Mouse (Mus musculus): ENCODE results near the gene Bin2. TPM values are rescaled to one million over a fixed set of nuclear protein-coding genes. Genes with fewer than 3 reads are reported as not detected.

Gene Bin2
- total and polyA plus RNA-seq, 3 experiments = 51.4 to 89.9 (median 64.8) TPM

DNA sequence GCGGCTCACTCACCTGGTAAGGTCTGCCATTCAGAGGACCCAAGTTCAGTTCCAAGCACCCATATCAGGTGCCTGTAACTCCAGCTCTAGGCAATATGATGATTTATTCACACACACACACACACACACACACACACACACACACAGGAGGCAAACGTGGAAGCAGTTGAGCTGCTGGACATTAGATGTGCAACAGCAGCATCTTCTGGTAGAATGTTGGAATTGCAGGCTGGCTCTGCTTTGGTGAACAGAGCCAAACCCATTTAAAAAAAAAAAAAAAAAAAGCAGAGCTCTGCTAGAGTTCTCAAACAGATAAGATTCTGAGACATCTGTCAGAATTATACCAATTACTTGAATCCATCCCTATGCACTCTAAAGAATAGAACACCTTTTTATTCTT, 13.7 kb upstream of the Bin2 start (continued):
- TF ChIP-seq IRF4 (IDR thresholded peaks at IDR 0.05; ENCODE audit: low read depth, low read length) = 0 out of 2 replicates have a peak, but pooled peaks have one; percentile 44
- no peak for TF ChIP-seq RCOR1 (conservative IDR thresholded peaks at IDR 0.05; ENCODE audit: low read depth, low read length)
- peak; percentile 98 for TF ChIP-seq RAD21 (IDR thresholded peaks at IDR 0.05; ENCODE audit: low read depth, low read length)
- TF ChIP-seq ZNF384 (IDR thresholded peaks at IDR 0.05; ENCODE audit: low read depth, low read length) = peak; percentile 99
- TF ChIP-seq MAX (IDR thresholded peaks at IDR 0.05; ENCODE audit: low read length) = no peak
- TF ChIP-seq GABPA (IDR thresholded peaks at IDR 0.05; ENCODE audit: insufficient replicate concordance, low read depth, low read length) = no peak
- no peak for TF ChIP-seq TCF12 (IDR thresholded peaks at IDR 0.05; ENCODE audit: low read depth, low read length)
- TF ChIP-seq ZKSCAN1 (IDR thresholded peaks at IDR 0.05; ENCODE audit: borderline replicate concordance, low read depth, low read length) = no peak
- no peak for TF ChIP-seq EP300 (IDR thresholded peaks at IDR 0.05; ENCODE audit: low read length)
- TF ChIP-seq CTCF (conservative IDR thresholded peaks at IDR 0.05 in 1 of 2, IDR thresholded peaks at IDR 0.05 in 1 of 2; ENCODE audit: low read depth in 2 of 2, low read length in 2 of 2) = peak; percentile 98 to 99
- TF ChIP-seq MYC (IDR thresholded peaks at IDR 0.05; ENCODE audit: low read depth, low read length) = peak; percentile 71; the same call in 1 of the 2 replicates
- no peak for TF ChIP-seq E2F4 (IDR thresholded peaks at IDR 0.05; ENCODE audit: insufficient replicate concordance, low read depth, low read length)
- peak; percentile 27; the same call in 1 of the 2 replicates for TF ChIP-seq BHLHE40 (IDR thresholded peaks at IDR 0.05; ENCODE audit: low read depth, low read length)
- TF ChIP-seq USF1 (IDR thresholded peaks at IDR 0.05; ENCODE audit: low read depth, low read length) = no peak
- no peak for TF ChIP-seq HCFC1 (IDR thresholded peaks at IDR 0.05; ENCODE audit: low read depth, low read length)
- no peak for TF ChIP-seq KAT2A (IDR thresholded peaks at IDR 0.05; ENCODE audit: insufficient replicate concordance, low read length)
- TF ChIP-seq POLR2AphosphoS2 (IDR thresholded peaks at IDR 0.05; ENCODE audit: low read depth, low read length) = no peak
- TF ChIP-seq NRF1 (IDR thresholded peaks at IDR 0.05; ENCODE audit: low read depth, low read length) = no peak; the same call in 1 of the 2 replicates
- TF ChIP-seq ETS1 (conservative IDR thresholded peaks at IDR 0.05; ENCODE audit: low read depth, low read length) = no peak

DNA sequence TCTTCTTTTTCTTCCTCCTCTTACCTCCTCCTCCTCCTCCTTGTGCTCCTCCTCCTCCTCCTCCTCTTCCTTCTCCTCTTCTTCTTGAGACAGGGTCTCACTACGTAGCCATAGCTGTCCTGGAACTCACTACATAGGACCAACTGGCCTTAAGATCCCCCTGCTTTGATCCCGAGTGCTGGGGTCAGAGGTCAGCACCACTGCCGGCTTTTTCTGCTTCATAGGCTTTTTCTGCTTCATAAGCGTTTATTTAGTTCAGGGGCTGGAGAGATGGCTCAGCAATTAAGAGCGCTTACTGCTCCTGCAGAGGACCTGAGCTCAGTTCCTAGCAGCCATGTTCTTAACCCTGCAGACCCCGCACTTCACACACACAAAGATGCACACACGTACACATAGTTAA, 12.4 kb upstream of the Bin2 start:
- no peaks in the 10 kb centered on the region for H3K9me3 ChIP-seq (replicated peaks; ENCODE audit: low read length)
- no peak overlapping the region for H3K4me3 ChIP-seq (replicated peaks in 1 of 3; ENCODE audit: low read depth in 2 of 3, low read length in 2 of 3, poor library complexity in 1 of 3)
- in situ Hi-C loops (cut with MboI; ENCODE audit: low pct_ligation_motif_present, low pct_unique_long_range_greater_than_20kb, low sequenced_read_pairs) (no loop called here), dilution Hi-C loops (cut with MboI; ENCODE audit: extremely low pct_ligation_motif_present, extremely low pct_unique_long_range_greater_than_20kb, low sequenced_read_pairs) (no loop called here)
- H3K4me1 ChIP-seq (ENCODE audit: control insufficient read depth in 1 of 2, insufficient read depth in 2 of 2) = peaks cover 5 to 6% of the 10 kb centered on the region in 2 experiments
- H3K27ac ChIP-seq (ENCODE audit: insufficient read depth, low read depth) = no peak overlapping the region
- H3K36me3 ChIP-seq (replicated peaks in 1 of 2; ENCODE audit: control insufficient read depth in 1 of 2, insufficient read depth in 1 of 2, low read length in 1 of 2) = peaks cover 0 to 2% of the 10 kb centered on the region in 2 experiments
- no peak overlapping the region for H3K9ac ChIP-seq (ENCODE audit: insufficient read depth, low read depth)
- no peak for DNase-seq (ENCODE audit: extremely low read depth)
- TF ChIP-seq HCFC1 (IDR thresholded peaks at IDR 0.05; ENCODE audit: low read depth, low read length) (no peak), POLR2AphosphoS2 (IDR thresholded peaks at IDR 0.05; ENCODE audit: low read depth, low read length) (no peak), RAD21 (IDR thresholded peaks at IDR 0.05; ENCODE audit: low read depth, low read length) (no peak), USF1 (IDR thresholded peaks at IDR 0.05; ENCODE audit: low read depth, low read length) (no peak), MAZ (IDR thresholded peaks at IDR 0.05; ENCODE audit: low read depth, low read length) (no peak), TCF12 (IDR thresholded peaks at IDR 0.05; ENCODE audit: low read depth, low read length) (no peak), USF2 (conservative IDR thresholded peaks at IDR 0.05; ENCODE audit: low read depth, low read length) (no peak), POLR2A (IDR thresholded peaks at IDR 0.05; ENCODE audit: low read depth, low read length) (no peak), ELF1 (IDR thresholded peaks at IDR 0.05; ENCODE audit: low read depth, low read length) (no peak), IRF4 (IDR thresholded peaks at IDR 0.05; ENCODE audit: low read depth, low read length) (no peak), MYC (IDR thresholded peaks at IDR 0.05; ENCODE audit: low read depth, low read length) (no peak), CHD1 (IDR thresholded peaks at IDR 0.05; ENCODE audit: low read depth, low read length) (no peak), BHLHE40 (IDR thresholded peaks at IDR 0.05; ENCODE audit: low read depth, low read length) (no peak), PAX5 (IDR thresholded peaks at IDR 0.05; ENCODE audit: low read length) (no peak), ZNF384 (IDR thresholded peaks at IDR 0.05; ENCODE audit: low read depth, low read length) (no peak), JUN (IDR thresholded peaks at IDR 0.05; ENCODE audit: insufficient read depth, low read depth, low read length) (no peak), E2F4 (IDR thresholded peaks at IDR 0.05; ENCODE audit: insufficient replicate concordance, low read depth, low read length) (no peak), MXI1 (IDR thresholded peaks at IDR 0.05; ENCODE audit: low read depth, low read length) (no peak), MAX (IDR thresholded peaks at IDR 0.05; ENCODE audit: low read length) (no peak), SIN3A (IDR thresholded peaks at IDR 0.05; ENCODE audit: low read length) (no peak)
- no peaks in the 10 kb centered on the region for H3K79me2 ChIP-seq (replicated peaks; ENCODE audit: control insufficient read depth, extremely low read depth, insufficient read depth, poor library complexity, severe bottlenecking)
- no peak overlapping the region for H3K4me2 ChIP-seq (ENCODE audit: insufficient read depth, low read depth, poor library complexity, severe bottlenecking)
- no peaks in the 10 kb centered on the region for H3K27me3 ChIP-seq (replicated peaks)

Data from CH12.LX (cell line).